Mouse (Mus musculus) myocyte (in vitro differentiated cells): ENCODE measurements around the gene BC049352. TPM values are rescaled to one million over a fixed set of nuclear protein-coding genes. Genes with fewer than 3 reads are reported as not detected.

Source experiments
- H3K27me3 ChIP-seq: one replicate; pipeline ENCODE4 v1.6.1; 2011; ENCODE audit not compliant: control insufficient read depth, insufficient read depth, insufficient read length
- H3K36me3 ChIP-seq: one replicate; pipeline ENCODE4 v1.6.1; 2011; ENCODE audit not compliant: control insufficient read depth, insufficient read depth
- H3K4me2 ChIP-seq: one replicate; pipeline ENCODE4 v1.6.1; 2011; ENCODE audit warnings: low read depth, control low read depth
- H3K4me3 ChIP-seq: one replicate; pipeline ENCODE4 v1.5.1; 2011; ENCODE audit warnings: mild to moderate bottlenecking, control low read depth, moderate library complexity
- H3K79me2 ChIP-seq: one replicate; pipeline ENCODE4 v1.6.1; 2011; ENCODE audit not compliant: control insufficient read depth, insufficient read depth
- H3ac ChIP-seq: one replicate; pipeline ENCODE4 v1.6.1; 2011; ENCODE audit not compliant: control insufficient read depth, insufficient read length
- CEBPB ChIP-seq: IDR thresholded peaks from 2 replicates; pipeline ENCODE4 v1.6.1; 2011; ENCODE audit warnings: mild to moderate bottlenecking, moderate library complexity; ENCODE audit not compliant: poor library complexity, insufficient read depth, severe bottlenecking
- E2F4 ChIP-seq: IDR thresholded peaks from one replicate; pipeline ENCODE4 v1.6.1; 2011; ENCODE audit warnings: mild to moderate bottlenecking, control low read depth, moderate library complexity; ENCODE audit not compliant: insufficient read depth
- MAX ChIP-seq: IDR thresholded peaks from one replicate; pipeline ENCODE4 v1.6.1; 2011; ENCODE audit warnings: low read depth, mild to moderate bottlenecking, control low read depth
- MYOD1 ChIP-seq, 3 experiments: IDR thresholded peaks; one replicate each; pipeline ENCODE4 v1.6.1; 2011; ENCODE audit warnings: control low read depth in 2 of 3, low read depth in 2 of 3, mild to moderate bottlenecking in 2 of 3, moderate library complexity in 1 of 3; ENCODE audit not compliant: insufficient read length in 2 of 3, control insufficient read depth in 1 of 3
- MYOG ChIP-seq, 3 experiments: IDR thresholded peaks; one replicate each; pipeline ENCODE4 v1.6.1; 2011; ENCODE audit warnings: control low read depth in 2 of 3, low read depth in 2 of 3, mild to moderate bottlenecking in 2 of 3; ENCODE audit not compliant: insufficient read length in 2 of 3, control insufficient read depth in 1 of 3, insufficient read depth in 1 of 3
- POLR2A ChIP-seq: IDR thresholded peaks from one replicate; pipeline ENCODE4 v1.6.1; 2011; ENCODE audit warnings: low read depth, mild to moderate bottlenecking, control low read depth, moderate library complexity; ENCODE audit not compliant: insufficient read length
- POLR2AphosphoS2 ChIP-seq: IDR thresholded peaks from one replicate; pipeline ENCODE4 v1.6.1; 2011; ENCODE audit warnings: low read depth, control low read depth; ENCODE audit not compliant: insufficient read length
- REST ChIP-seq: IDR thresholded peaks from one replicate; pipeline ENCODE4 v1.6.1; 2011; ENCODE audit warnings: mild to moderate bottlenecking, control low read depth, moderate library complexity; ENCODE audit not compliant: insufficient read depth, insufficient read length
- SRF ChIP-seq: IDR thresholded peaks from one replicate; pipeline ENCODE4 v1.6.1; 2011; ENCODE audit warnings: low read depth; ENCODE audit not compliant: control insufficient read depth, insufficient read length
- TCF12 ChIP-seq: IDR thresholded peaks from one replicate; pipeline ENCODE4 v1.6.1; 2011; ENCODE audit warnings: mild to moderate bottlenecking, control low read depth; ENCODE audit not compliant: poor library complexity, insufficient read depth, severe bottlenecking
- TCF3 ChIP-seq: IDR thresholded peaks from one replicate; pipeline ENCODE4 v1.6.1; 2011; ENCODE audit warnings: low read depth, control low read depth; ENCODE audit not compliant: insufficient read length
- USF1 ChIP-seq: IDR thresholded peaks from one replicate; pipeline ENCODE4 v1.6.1; 2011; ENCODE audit warnings: low read depth, mild to moderate bottlenecking, control low read depth, moderate library complexity
- polyA plus RNA-seq: library from polyadenylated mRNA; unstranded; fragments of >200 nt; fragmentation: generic; extraction: Trizol; gene quantifications from one replicate; pipeline ENCODE4 v1.2.1, GENCODE M21; 2012; ENCODE audit warnings: missing spikeins

The BC049352 gene
- polyA plus RNA-seq, 1 experiment: not detected

- no peaks in the 10 kb centered on the region for H3K79me2 ChIP-seq
- H3ac ChIP-seq: no peak overlapping the region
- peaks cover 5% of the 10 kb centered on the region for H3K27me3 ChIP-seq
- TF ChIP-seq TCF3: no peak
- no peak for TF ChIP-seq CEBPB
- TF ChIP-seq MAX: no peak
- no peak for TF ChIP-seq USF1
- no peak for TF ChIP-seq POLR2A
- TF ChIP-seq MYOG (IDR thresholded peaks at IDR 0.05; ENCODE audit: control insufficient read depth in 1 of 3, insufficient read depth in 1 of 3, insufficient read length in 2 of 3, low read depth in 2 of 3): no peak
- no peak for TF ChIP-seq MYOD1 (IDR thresholded peaks at IDR 0.05; ENCODE audit: control insufficient read depth in 1 of 3, insufficient read length in 2 of 3, low read depth in 2 of 3)
- TF ChIP-seq POLR2AphosphoS2: no peak
- no peak for TF ChIP-seq SRF
- no peak for TF ChIP-seq REST
- TF ChIP-seq E2F4: no peak
- no peaks in the 10 kb centered on the region for H3K36me3 ChIP-seq
- no peak overlapping the region for H3K4me3 ChIP-seq
- no peak overlapping the region for H3K4me2 ChIP-seq
These were observed 59.6 kb downstream of the BC049352 start for GRCm38 (mm10) chr9:45241397-45241796.

- H3ac ChIP-seq: no peak overlapping the region
- H3K36me3 ChIP-seq: no peaks in the 10 kb centered on the region
- no peaks in the 10 kb centered on the region for H3K79me2 ChIP-seq
- H3K27me3 ChIP-seq: peaks cover 11% of the 10 kb centered on the region
- no peak for TF ChIP-seq E2F4
- no peak overlapping the region for H3K4me2 ChIP-seq
- no peak overlapping the region for H3K4me3 ChIP-seq
These were observed 63.6 kb downstream of the BC049352 start for GRCm38 (mm10) chr9:45245432-45245831.

GRCm38 (mm10) chr9:45246060-45246459 lies 64.3 kb downstream of the BC049352 start:
- Histone ChIP-seq H3K4me3 (no peak overlapping the region), H3K27me3 (peaks cover 14% of the 10 kb centered on the region), H3K79me2 (no peaks in the 10 kb centered on the region), H3ac (no peak overlapping the region), H3K36me3 (no peaks in the 10 kb centered on the region), H3K4me2 (no peak overlapping the region)
- TF ChIP-seq TCF12 (no peak), E2F4 (no peak), SRF (no peak), USF1 (no peak)

GRCm38 (mm10) chr9:45247536-45247935 lies 65.7 kb downstream of the BC049352 start:
- H3K4me2 ChIP-seq: no peak overlapping the region
- H3K27me3 ChIP-seq: peaks cover 14% of the 10 kb centered on the region
- H3K4me3 ChIP-seq: no peak overlapping the region
- H3K79me2 ChIP-seq: no peaks in the 10 kb centered on the region
- H3ac ChIP-seq: no peak overlapping the region
- TF ChIP-seq USF1 (no peak), POLR2AphosphoS2 (no peak), TCF3 (no peak), E2F4 (no peak), SRF (no peak), REST (no peak), CEBPB (no peak), MYOG (IDR thresholded peaks at IDR 0.05; ENCODE audit: control insufficient read depth in 1 of 3, insufficient read depth in 1 of 3, insufficient read length in 2 of 3, low read depth in 2 of 3) (no peak), MYOD1 (IDR thresholded peaks at IDR 0.05; ENCODE audit: control insufficient read depth in 1 of 3, insufficient read length in 2 of 3, low read depth in 2 of 3) (no peak), MAX (no peak), POLR2A (no peak), TCF12 (no peak)
- H3K36me3 ChIP-seq: no peaks in the 10 kb centered on the region

- TF ChIP-seq TCF12 (no peak), MYOG (IDR thresholded peaks at IDR 0.05; ENCODE audit: control insufficient read depth in 1 of 3, insufficient read depth in 1 of 3, insufficient read length in 2 of 3, low read depth in 2 of 3) (no peak), REST (no peak), USF1 (no peak), POLR2A (no peak), MYOD1 (IDR thresholded peaks at IDR 0.05; ENCODE audit: control insufficient read depth in 1 of 3, insufficient read length in 2 of 3, low read depth in 2 of 3) (no peak), TCF3 (no peak), POLR2AphosphoS2 (no peak), MAX (no peak), E2F4 (no peak), SRF (no peak), CEBPB (no peak)
- H3K4me2 ChIP-seq: no peak overlapping the region
- H3K27me3 ChIP-seq: peaks cover 18% of the 10 kb centered on the region
- H3K36me3 ChIP-seq: no peaks in the 10 kb centered on the region
- H3ac ChIP-seq: no peak overlapping the region
- no peak overlapping the region for H3K4me3 ChIP-seq
- H3K79me2 ChIP-seq: no peaks in the 10 kb centered on the region
These were observed 68.5 kb downstream of the BC049352 start for GRCm38 (mm10) chr9:45250306-45250705.
